Mouse (Mus musculus) B cell, adult 2 months (primary cell): ENCODE measurements at regions not wholly inside any gene's neighbourhood (a gene's known extent, or its start where the extent isn't known, plus 50 kb on each side); places are given as distances from the start of the nearest gene placed in this dataset.
"Not testable (repeated sequence)": the region's sequence is repeated elsewhere in the genome, so short reads cannot be mapped to it uniquely, and the experiment has no call there.

Experiments used
- DNase-seq, 2 experiments: peaks; one replicate each; pipeline ENCODE4 v3.0.0; 2022

DNA sequence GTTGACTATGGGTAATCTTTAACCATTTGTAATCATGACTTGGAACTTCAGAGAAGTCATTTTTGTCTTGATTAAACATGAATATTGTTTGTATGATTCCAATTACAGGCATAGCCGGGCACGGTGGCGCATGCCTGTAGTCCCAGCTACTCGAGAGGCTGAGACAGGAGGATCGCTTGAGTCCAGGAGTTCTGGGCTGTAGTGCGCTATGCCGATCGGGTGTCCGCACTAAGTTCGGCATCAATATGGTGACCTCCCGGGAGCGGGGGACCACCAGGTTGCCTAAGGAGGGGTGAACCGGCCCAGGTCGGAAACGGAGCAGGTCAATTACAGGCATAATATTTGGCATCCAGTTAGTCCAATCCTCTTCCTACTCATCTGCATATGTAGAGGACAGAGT, 1275.8 kb downstream of the Rpia start:
- not testable (repeated sequence) for DNase-seq

DNA sequence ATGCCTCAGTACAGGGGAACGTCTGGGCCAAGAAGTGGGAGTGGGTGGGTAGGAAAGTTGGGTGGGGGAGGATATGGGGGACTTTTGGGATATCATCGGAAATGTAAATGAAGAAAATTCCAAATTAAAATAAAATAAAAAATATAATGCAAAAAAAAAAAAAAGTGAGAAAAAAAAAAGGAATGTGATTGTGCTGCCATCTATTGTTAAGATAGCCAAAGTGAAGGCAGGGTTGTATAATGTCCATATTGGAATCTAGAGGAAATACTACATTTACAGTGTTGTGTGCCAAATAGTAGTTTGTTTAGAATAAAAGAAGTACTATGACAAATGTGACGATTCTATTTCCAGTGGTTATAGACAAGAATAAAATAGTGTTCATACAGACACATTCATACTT, 1284.0 kb downstream of the Rpia start:
- DNase-seq: no peak

DNA sequence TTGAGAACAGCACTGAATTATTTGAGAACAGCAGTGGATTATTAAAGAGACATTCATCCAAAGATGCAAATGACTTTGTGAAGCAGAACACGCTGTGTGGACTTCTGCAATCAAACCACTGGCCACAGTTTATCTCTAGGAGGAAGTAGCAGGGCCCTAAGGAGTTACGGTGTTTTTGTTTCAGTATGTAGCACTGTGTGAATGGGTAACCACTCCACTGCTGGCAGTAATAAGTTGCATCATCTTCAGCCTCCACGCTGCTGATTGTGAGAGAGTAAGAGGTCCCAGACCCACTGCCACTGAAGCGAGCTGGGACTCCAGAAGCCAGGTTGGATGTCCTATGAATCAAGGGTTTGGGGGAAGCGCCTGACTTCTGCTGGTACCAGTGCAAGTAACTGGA, 1292.0 kb downstream of the Rpia start:
- DNase-seq: peak; percentile 52
